Mouse (Mus musculus): ENCODE measurements at regions not wholly inside any gene's neighbourhood (a gene's known extent, or its start where the extent isn't known, plus 50 kb on each side); places are given as distances from the start of the nearest gene placed in this dataset.

DNA sequence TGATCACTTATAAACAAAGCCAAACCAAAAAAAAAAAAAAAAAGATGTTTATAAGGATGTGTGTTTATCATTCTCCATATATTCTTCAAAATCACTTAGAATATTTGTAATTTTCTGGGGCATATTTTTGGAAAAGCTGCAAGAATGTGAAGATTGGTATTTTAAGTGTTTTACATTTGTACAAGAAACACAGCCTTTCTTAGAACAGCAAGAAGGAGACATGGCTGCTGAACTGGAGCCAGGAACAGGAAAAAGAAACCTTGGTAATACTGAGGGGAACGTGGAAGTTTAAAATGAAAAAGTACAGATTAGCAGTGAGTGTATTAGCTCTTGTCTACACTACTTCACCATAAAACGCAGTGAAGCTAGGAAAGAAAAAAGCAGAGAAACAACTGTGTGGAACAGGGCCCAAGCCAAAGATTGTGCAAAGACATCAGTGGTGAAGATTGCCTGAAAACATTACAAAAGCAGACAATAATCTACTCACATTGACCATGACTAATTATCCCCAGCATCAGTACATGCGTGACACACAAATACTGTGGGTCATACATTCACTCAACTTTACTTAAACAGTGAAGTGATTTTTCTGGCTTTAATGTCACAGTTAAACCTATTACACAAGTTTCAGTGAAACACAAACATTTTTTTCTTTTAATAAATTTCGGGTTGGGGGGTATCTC, 122.8 kb upstream of the Vegfc start:
- no peak for ATAC-seq (ENCODE audit: poor library complexity, severe bottlenecking)

DNA sequence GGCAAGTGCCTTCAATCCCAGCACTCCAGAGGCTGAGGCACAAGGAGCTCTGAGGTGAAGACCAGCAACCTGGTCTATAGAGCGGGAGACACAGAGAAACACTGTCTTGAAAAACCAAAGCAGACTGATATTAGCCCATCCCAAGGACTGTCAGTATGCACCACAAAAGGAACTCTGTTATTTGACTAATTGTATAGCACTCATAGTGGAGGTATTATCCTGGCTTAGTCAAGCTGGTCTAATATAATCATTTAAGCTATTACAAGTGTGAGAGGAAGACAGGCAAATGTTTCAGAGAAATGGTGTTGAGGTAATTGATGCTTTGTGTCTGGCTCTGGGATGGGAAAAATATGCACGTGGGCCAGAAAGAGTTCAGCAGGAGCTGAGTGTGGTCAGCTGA, 121.3 kb upstream of the Vegfc start:
- no peak for ATAC-seq (ENCODE audit: poor library complexity, severe bottlenecking)

DNA sequence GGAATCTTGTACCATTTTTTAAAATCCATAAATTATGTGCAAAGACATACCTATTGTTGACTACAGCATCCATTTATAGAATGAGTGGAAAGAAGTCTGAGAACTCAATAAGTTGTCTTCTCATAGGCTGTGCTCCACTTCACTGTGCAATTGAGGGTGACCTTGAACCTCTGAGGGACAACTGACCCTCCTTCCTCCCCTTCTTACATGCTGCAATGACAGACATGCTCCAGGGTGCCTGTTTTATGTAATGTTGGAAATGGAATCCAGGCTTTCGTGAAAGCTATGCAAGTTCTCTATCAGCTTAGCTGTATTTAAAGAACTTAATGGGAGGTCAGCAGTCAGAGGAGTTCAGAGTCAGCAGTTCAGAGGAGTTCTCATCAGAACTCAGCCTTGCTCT, 118.9 kb upstream of the Vegfc start:
- ATAC-seq (ENCODE audit: poor library complexity, severe bottlenecking), result no peak

DNA sequence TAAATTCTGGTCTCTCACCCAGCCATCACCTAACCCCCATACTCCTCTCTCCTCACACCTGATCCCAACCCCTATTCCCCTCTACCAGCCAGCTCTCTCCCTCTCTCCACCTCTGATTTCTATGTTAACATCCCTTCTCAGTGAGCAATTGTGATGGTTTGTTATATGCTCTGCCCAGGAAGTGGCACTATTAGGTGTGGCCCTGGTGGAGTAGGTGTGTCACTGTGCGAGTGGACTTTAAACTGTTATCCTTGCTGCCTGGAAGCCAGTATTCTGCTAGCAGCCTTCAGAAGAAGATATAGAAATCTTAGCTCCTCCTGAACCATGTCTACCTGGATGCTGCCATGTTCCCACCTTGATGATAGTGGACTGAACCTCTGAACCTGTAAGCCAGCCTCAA, 114.4 kb upstream of the Vegfc start:
- no peak for ATAC-seq (ENCODE audit: poor library complexity, severe bottlenecking)

DNA sequence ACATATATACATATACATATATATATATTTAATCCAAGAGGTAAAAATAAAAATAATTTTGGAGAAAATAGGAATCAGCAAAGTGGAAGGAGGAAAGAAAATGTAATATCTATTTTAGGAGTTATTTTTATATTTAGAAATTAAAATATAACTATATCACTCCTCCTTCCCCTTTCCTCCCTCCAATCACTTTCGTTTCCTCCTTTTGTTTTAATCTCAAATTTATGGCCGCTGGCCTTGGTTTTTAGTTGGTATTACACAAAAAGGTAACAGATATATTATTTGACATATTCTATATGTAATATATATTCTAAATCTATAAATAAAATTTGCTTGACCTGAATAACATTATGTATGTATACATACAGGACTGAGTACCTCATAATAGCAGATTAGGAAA, 93.1 kb upstream of the Vegfc start:
- peak; percentile 79 for ATAC-seq (ENCODE audit: poor library complexity, severe bottlenecking)

DNA sequence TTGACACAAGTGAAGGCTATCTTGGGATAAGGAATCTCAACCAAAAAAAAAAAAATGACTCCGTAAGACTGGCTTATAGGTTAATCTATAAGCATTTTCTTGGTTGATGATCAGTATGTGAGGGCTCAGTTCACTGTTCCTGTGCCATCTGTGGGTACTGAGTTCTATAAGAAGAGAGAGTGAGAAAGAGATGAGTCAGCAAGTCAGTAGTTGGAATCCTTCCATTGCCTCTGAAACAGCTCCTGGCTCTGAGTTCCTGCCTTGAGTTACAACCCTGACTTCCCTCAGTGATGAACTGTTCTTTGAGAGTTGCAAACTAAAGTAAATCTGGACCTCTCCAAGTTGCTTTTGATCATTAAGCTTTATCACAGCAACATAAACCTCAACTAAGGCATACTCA, 91.7 kb upstream of the Vegfc start:
- peak; percentile 51; the same call in 1 of the 2 replicates for ATAC-seq (ENCODE audit: poor library complexity, severe bottlenecking)

DNA sequence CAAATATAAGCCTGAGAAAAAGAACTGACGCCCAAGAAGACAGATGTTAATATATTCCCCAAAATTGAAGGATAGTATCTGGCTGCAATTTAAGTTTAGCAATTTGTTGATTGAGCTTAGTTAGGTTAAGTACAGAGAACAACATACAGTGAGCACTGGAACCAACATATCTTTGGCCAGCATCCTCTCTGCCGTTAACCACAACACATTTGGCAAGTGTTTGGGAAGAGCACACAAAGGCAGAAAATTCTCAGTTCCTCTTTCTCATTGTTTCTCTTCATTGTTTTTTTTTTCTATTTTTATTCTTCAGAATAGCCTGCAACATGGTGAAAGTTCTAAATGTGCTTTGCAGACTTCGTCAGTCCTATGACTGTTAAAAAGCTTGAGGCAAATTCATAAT, 83.2 kb upstream of the Vegfc start:
- peak; percentile 98 for ATAC-seq (ENCODE audit: poor library complexity, severe bottlenecking)

DNA sequence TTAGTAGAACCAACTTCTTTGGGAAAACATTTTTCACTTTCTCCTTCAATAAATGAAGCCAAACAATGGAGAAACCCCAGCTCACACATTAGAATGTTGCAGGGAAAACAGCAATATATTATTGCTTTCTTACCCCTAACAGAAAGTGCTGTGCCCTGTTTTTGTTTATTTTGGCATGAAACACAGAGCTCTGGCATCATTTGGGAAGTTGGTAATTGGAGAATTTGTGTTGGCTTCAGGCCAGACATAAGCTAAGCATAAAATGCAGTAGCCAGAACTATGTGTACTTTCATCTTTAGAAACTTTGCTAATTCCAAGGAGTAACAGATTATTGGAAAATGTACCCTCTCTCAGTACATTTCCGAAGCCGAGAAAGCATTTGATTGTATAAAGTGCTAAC, 79.9 kb upstream of the Vegfc start:
- no peak for ATAC-seq (ENCODE audit: poor library complexity, severe bottlenecking)

DNA sequence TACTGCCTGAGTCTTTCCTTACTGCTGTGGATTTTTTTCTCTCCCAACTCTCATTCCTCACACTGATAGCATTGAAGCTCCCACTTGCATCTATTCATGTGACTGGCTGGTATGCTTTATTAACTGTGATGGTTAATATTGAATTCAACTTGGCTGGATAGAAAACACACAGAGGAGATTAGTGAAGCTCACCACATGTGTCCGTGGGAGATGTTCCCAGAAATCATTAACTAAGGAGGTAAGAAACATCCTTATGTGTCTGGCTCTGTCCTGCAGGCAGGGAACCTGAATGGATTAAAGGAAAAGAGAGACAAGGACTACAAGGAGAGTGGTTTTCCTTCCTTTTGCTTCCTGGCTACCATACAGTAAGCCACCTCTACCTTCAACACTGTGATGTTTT, 74.5 kb upstream of the Vegfc start:
- no peak for ATAC-seq (ENCODE audit: poor library complexity, severe bottlenecking)

DNA sequence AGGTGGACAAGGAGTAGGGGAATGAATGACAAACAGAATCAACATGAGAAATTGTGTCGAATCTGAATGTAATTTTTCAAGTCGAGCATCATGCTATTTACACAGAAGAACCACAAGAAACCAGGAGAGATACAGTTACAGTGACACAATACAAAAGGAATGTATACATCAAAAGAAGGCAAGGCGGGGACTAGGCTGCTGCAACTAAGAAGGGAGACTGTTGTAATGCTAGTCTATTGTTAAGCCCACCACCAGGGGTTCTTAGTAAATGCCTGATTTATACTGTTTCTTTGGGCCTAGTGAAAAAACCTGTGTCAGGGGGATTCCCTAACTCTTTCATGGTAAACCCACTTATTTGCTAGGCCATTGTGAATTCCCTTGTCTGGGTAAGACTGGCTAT, 63.3 kb upstream of the Vegfc start:
- no peak for ATAC-seq (ENCODE audit: poor library complexity, severe bottlenecking)

DNA sequence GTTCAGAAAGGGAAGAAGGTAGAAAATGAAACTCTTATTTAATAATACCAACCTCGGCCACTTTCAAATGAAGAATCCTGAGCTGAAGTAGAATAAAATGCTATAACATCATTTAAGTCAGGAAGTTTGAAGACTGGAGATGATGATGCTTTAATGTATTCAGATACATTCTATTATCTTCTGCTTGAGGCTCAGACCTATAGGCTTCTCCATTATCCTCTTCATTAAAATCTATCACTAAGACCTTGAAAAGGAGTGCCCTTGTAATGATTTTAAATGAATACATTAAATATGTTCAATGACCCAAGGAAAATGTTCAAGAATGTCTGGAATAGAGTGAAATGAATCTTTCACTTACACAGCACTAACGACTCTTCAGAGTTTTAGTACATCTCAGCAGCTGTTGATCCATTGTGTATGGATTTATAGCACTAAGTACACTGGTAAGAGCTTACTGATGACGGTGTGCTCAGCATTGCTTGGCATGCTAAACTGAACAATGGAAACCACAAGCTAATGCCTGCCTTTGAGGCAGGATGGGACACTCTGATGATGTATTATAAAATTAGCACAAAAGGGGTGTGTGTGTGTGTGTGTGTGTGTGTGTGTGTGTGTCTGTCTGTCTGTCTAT, 58.8 kb upstream of the Vegfc start:
- no peak for ATAC-seq (ENCODE audit: poor library complexity, severe bottlenecking)

Data from megakaryocyte, adult 5-6 weeks (primary cell).